Mouse (Mus musculus) large intestine, adult 2 months (tissue): Measurements from ENCODE around the gene Ttf2. TPM values are rescaled to one million over a fixed set of nuclear protein-coding genes. Genes with fewer than 3 reads are reported as not detected.
A peak's percentile ranks its signal among the peaks of the same experiment; 100 is the strongest.

Source experiments
- DNase-seq: peaks from one replicate; pipeline ENCODE4 v3.0.0-alpha.2; 2012; ENCODE audit warnings: low read depth, low spot score
- WGBS: fragments of 180-500 bp; shearing (Covaris S2); methylation state at CpG from one replicate; pipeline ENCODE4 v1.1.7; 2018; 5-methylcytosine and 5-hydroxymethylcytosine counted together
- polyA plus RNA-seq: library from polyadenylated mRNA; depleted of rRNA; stranded (reverse); fragments of >200 nt; gene quantifications from 2 replicates; pipeline ENCODE4 v1.2.3, GENCODE M21; 2012; rRNA removed

Ttf2 gene
- polyA plus RNA-seq, 1 experiment = 4.1 TPM

DNA sequence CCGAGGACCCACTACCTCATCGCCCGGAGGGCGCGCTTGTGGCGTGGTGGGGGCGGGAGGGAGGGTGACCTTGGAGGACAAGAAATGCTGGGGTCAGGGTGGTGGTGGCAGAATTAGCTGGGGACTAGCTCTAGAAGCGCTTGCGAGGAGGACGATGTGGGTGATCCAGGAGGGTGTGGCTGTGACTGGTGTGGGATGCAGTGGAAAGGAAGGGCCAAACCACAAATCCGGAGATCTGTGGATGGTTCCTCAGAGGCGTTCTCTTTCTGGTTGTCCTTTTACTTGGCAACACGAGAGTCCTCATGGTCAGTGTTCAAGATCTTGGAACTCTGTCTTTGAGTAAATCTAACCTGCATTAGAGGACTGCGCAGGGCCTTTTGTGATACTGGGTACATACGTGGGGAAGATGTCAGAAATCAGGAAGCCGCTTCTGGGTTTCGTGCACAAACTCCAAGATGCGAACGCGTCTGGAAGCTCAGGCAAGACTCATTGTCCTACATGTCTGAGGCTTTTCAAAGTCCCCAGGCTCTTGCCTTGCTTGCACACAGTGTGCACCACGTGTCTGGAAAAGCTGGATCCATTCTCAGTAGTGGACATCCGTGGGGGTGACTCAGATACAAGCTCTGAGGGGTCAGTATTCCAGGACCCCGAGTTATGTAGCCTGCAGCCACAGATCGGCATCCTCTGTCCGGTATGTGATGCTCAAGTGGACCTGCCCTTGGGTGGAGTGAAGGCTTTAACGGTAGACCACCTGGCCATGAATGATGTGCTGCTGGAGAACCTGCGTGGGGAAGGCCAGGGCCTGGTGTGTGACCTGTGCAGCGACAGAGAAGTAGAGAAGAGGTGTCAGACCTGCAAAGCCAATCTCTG is 46.7 kb downstream of the Ttf2 start:
- DNase-seq = no peak
- 26% methylated on average over 28 of the region's 28 CpGs for WGBS

GRCm38 (mm10) chr3:100921825-100922505 is 47.5 kb downstream of the Ttf2 start, which contains the start of gene Trim45:
Trim45 (plus strand) TSS chr3:100922202.
- DNase-seq = peak; percentile 99
- under 1% methylated on average over 39 of the region's 39 CpGs for WGBS

DNA sequence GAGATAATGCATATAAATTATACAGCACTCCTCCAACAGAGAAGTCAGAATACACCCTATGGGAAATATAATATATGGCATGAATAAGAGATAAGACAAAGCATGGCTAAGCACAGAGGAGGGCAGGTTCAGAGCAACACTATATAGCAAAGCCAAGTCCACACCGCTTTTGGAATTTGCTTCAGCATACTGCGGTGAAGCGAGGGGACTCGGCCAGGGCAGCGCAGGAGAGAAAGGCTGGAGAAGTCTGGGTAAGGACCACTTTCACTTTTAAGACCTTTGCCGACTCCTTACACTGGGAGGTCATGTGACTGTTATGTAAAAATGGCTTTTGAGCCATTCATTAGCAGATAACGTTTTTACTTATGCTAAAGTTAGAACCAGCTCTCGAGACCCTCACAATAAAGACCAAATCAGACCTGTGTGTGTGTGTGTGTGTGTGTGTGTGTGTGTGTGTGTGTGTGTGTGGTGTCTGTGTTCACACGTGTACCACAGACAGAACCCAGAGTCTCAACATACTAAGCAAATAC is 48.8 kb downstream of the Ttf2 start:
- WGBS = 78% methylated on average over 9 of the region's 9 CpGs

DNA sequence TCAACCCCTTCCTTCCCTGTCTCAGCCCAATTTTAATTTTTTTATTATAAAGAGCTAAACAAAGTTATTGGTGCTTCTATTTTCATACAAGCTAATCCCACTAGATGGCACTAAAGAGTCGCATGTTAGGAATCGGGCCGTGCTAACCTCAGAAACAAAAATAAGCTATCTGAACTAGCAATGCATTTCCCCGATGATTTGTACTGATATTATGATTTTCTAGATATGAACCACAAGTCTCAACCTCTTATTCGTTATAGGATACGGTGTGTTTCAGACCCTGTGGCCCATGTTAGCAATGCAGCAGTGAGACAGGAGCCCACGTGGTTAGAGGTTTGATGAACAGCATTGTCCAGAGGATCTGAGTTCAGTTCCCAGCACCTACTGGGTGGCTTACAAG is 52.6 kb downstream of the Ttf2 start:
- WGBS = 13% methylated on average over 7 of the region's 7 CpGs
- DNase-seq = peak; percentile 24

More for the DNA sequence above, 48.8 kb downstream of the Ttf2 start:
- no peak for DNase-seq

GRCm38 (mm10) chr3:100911498-100912213 is 57.8 kb downstream of the Ttf2 start:
- 57% methylated on average over 7 of the region's 7 CpGs for WGBS
- no peak for DNase-seq

DNA sequence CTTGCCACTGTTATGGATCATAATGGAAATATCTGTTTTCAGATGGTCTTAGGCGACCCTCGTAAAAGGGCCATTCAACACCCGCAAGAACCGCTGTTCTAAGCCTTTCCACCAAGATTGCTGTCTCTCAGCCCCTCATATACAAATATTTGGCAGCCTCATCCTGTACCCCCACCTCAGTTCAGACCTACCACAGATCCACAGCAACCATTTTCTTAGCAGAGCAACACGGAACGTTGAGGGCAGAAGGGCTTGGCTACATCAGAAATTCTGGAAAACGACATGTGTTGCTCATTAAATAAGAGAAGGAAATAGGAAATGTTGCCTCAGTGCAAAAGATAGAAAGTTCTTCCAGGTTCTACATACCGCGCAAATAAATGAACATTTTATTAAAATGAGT is 58.4 kb downstream of the Ttf2 start:
- WGBS = 56% methylated on average over 9 of the region's 9 CpGs
- DNase-seq = no peak

DNA sequence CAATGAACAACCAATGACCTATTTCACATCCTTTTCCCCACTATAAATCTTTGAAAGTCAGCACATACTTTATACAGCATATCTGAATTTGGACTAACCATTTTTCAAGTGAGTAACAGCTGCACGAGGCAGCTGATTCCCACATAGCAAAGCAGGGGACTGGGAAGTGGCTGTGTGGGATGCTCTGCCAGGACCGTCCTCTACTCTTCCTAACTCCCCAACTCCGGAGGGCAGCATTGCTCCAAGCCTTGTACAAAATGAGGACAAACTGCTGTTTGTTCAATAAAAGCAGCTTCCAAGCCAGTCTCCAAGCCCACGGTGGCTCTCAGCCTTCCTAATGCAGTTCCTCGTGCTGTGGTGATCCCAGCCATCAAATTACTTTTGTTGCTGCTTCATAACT is 58.8 kb downstream of the Ttf2 start:
- WGBS = 50% methylated on average over 5 of the region's 5 CpGs
- DNase-seq = no peak

- 63% methylated on average over 6 of the region's 6 CpGs for WGBS
- no peak for DNase-seq
Measured at GRCm38 (mm10) chr3:100908594-100908993, 60.9 kb downstream of the Ttf2 start.

GRCm38 (mm10) chr3:100906916-100907315 is 62.5 kb downstream of the Ttf2 start:
- DNase-seq = no peak
- 37% methylated on average over 3 of the region's 3 CpGs for WGBS

GRCm38 (mm10) chr3:100906128-100906527 is 63.3 kb downstream of the Ttf2 start:
- DNase-seq = no peak

DNA sequence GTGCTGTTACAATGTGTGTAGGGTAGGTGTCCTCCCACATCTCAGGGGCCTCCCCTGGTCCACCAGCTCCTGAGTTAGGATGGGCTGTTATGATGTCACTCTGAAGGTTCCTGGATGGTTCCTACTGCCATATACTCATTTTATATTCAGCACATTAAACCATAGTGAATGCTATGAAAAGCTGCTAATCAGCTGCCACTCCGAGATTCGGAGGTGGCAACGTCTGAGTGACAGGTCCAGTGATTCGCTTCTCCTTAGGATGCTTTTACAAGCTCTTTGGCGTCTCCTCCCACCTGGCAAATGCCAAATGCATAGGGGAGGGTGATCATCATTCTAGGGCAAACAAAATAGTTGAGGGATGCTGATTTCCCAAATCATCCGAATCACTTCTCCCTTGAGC is 74.0 kb downstream of the Ttf2 start:
- WGBS = 87% methylated on average over 6 of the region's 6 CpGs
- DNase-seq = no peak

More at GRCm38 (mm10) chr3:100906128-100906527, 63.3 kb downstream of the Ttf2 start:
- 37% methylated on average over 6 of the region's 6 CpGs for WGBS

- WGBS = 68% methylated on average over 11 of the region's 11 CpGs
- no peak for DNase-seq
Measured at GRCm38 (mm10) chr3:100892383-100893335, 76.8 kb downstream of the Ttf2 start.

GRCm38 (mm10) chr3:100890406-100890805 is 79.1 kb downstream of the Ttf2 start:
- WGBS = 91% methylated on average over 3 of the region's 3 CpGs

DNA sequence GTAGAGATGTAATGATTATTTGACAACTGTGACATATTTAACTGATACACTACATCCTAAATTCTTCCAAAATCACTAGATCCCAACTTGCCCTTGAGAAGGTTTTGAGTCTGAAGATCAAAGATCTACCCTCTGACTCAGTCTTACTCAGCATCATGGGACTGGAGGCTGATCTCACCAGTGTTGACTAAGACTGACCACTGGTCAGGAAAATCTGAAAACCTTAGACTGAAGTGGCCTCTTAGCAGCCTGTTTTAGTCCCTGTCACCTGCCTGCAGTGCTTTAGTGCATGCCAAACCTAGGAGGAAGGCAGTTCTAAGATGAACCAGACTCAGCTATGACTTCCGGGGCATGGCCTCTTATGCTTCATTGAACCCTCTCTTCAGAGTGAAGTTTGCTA is 80.2 kb downstream of the Ttf2 start:
- WGBS = 94% methylated on average over 1 of the region's 1 CpGs

More at GRCm38 (mm10) chr3:100890406-100890805, 79.1 kb downstream of the Ttf2 start:
- no peak for DNase-seq

More for the DNA sequence above, 80.2 kb downstream of the Ttf2 start:
- no peak for DNase-seq

Other genes starting within 250 kb of the Ttf2 start
- gene Vtcn1, start 144.2 kb downstream of the Ttf2 start, polyA plus RNA-seq = 0.05 TPM in 1 of 2 replicates, not detected in the other
- gene Trim45, start 47.5 kb downstream of the Ttf2 start, polyA plus RNA-seq = 1.1 and 1.2 TPM in 2 replicates
- 0.77 and 1.5 TPM in 2 replicates for gene Cd101, start 59.9 kb upstream of the Ttf2 start, polyA plus RNA-seq
- gene Ptgfrn, start 140.6 kb upstream of the Ttf2 start, polyA plus RNA-seq = 24.1 and 31.9 TPM in 2 replicates